Mouse (Mus musculus) liver (tissue): ENCODE measurements around the gene Acvr1b.

ENCODE experiments used
- DNase-seq: peaks from one replicate; pipeline ENCODE4 v3.0.0-alpha.2; 2020; ENCODE audit warnings: mixed read lengths

The Acvr1b gene

GRCm38 (mm10) chr15:101173421-101174211 is at the start of gene Acvr1b:
Gene Acvr1b, plus strand, starts transcription at chr15:101174067.
- peak; percentile 91 for DNase-seq

GRCm38 (mm10) chr15:101125561-101125960 is 48.3 kb upstream of the Acvr1b start:
- DNase-seq: no peak

GRCm38 (mm10) chr15:101126876-101127544 is 46.9 kb upstream of the Acvr1b start:
- DNase-seq: no peak

DNA sequence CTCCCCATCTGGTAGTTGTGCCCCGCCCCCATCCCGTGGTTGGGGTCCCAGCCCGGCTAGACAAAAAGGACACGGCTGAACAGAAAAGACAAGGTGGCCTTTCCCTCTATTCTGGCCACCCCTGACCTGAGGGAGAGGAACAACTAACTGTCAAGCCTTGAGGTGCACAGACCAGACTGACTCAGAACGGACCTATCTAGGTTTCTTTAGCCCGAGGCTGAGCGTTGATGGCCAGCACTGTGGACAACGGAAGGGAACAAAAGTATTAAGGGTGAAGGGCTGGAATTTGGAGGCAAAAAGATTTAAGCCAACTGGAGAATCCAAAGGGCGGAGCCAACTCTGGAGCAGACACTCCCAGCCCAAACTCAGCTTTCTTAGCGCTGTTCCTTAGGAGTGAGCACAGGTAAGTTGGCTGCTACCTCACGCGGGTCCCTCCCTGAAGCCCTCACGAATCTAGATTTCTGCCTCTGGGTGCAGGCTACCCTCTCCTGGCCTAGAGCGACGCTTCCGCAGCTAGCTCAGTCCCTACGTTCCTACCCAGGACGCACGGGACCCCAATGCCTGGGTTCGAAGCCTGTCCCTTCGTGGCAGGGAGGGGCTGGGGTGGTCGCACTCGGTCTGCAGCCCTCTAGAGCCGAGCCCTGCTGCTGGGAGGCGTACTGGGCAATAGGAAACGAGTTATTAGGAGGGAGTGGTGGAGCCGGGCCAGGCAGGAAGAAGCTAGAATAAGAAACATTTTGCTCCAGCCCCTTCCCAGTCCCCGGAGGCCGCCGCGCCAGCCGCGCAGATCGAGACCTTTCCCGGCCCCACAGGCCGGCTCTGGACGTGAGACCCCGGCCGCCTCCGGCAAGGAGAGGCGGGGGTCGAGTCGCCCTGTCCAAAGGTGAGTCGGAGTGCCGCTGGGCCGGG is 45.4 kb upstream of the Acvr1b start, which contains the start of gene Acvrl1:
Gene Acvrl1 (plus strand): TSS at position 342 of the 909 bp plus-strand sequence.
- no peak for DNase-seq

- no peak for DNase-seq
These were observed 44.5 kb upstream of the Acvr1b start for GRCm38 (mm10) chr15:101129412-101129811.

DNA sequence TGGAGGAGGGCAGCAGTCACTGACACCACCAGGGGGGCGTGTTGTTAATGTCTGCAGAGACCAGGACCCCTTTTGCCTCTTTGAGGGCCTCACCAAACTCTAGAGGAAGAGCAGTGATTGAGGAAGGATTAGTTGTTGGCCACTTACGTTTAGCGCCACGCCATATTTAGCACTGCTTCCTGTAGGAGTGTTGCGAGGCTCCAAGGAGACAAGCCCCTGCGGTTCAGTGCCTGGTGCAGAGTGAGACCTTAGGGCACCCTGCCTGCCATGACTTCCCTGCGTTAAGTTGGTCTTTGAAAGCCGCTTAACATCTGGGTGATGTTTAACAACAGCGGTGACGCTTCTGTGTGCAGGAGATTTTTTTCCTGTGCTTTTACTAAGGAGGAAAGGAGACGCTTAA is 42.4 kb upstream of the Acvr1b start:
- no peak for DNase-seq

DNA sequence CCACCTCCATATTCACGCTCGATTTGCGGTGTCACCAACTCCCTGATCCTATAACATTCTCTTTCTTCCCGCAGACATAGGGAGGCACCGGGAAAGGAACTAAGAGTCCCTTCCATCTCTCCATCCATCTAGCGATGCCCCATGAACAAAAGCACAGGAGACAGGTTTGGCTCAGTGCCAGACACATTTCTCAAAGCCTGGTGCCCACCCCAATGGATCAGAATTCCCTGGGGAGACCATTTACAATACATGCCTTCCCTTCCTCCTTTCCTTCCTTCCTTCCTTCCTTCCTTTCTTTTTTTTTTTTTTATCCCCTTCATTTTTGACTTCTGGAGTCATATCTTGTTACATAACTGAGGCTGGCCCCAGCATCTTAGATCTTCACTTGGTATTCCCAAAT is 41.8 kb upstream of the Acvr1b start:
- DNase-seq: no peak

GRCm38 (mm10) chr15:101132761-101133160 is 41.1 kb upstream of the Acvr1b start:
- no peak for DNase-seq

DNA sequence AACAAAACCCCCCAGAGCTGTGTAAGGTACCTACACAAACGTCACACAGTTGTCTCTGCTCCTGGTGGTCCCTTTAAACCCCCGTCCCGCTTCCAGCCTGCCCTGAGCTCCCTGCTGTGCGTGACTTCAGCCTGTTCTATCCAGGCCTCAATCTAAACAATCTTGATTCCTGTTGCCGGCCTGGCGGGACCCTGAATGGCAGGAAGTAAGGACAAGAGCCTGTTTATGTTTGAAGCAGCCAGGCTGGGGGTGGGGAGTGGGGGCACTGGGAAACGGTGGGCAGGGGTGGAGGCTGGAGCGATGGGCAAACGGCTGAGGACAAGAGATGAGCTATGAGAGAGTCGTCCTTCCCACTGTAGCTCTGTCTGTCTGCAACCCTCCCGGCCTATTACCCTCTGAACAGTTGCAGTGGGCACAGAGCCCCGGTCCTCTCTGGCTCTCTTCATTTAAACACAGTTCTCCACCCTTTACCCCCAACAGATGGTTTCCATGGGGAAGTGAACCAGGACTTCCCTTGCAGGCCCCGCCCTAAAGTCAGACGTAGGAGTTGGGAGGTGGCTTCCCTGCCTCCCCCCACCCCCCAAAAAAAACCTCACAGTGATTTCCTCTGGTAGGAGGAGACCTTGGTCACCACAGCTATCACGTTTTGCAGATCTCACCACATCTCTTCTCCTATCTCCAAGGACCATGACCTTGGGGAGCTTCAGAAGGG is 39.7 kb upstream of the Acvr1b start:
- no peak for DNase-seq

DNA sequence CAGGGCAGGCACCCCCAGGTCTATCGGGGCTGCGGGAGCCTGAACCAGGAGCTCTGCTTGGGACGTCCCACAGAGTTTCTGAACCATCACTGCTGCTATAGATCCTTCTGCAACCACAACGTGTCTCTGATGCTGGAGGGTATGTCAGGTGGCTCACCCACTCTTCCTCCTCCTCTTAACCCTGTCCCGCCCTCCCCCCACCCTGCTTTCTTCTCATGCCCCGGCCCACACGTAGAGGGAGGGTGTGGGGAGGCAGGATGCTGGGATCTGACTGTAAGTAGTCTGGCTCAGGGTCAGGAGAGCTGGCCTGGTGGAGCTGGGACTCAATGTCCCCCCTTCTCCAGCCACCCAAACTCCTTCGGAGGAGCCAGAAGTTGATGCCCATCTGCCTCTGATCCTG is 38.5 kb upstream of the Acvr1b start:
- no peak for DNase-seq

GRCm38 (mm10) chr15:101137455-101137854 is 36.4 kb upstream of the Acvr1b start:
- no peak for DNase-seq

DNA sequence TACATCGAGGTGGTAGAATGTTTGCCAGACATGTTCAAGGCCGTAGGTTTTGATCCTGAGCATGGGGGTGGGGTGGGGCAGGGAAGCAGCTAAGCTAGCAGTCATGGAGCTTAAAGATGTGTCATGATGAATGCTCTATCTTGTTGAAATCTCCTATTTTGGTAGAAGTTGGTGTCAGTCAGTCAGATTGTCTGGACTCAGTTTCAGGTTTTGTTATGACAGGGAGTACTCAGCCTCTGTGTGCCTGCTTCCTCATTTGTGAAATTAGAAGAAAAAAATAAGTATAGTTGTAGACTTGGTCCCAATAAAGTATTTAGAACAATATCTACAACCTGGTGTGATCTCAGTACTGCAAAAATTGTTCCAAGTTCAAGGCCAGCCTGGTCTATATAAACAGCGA is 35.2 kb upstream of the Acvr1b start:
- DNase-seq: no peak

- DNase-seq: peak; percentile 66
These were observed 34.0 kb upstream of the Acvr1b start for GRCm38 (mm10) chr15:101139885-101140284.

DNA sequence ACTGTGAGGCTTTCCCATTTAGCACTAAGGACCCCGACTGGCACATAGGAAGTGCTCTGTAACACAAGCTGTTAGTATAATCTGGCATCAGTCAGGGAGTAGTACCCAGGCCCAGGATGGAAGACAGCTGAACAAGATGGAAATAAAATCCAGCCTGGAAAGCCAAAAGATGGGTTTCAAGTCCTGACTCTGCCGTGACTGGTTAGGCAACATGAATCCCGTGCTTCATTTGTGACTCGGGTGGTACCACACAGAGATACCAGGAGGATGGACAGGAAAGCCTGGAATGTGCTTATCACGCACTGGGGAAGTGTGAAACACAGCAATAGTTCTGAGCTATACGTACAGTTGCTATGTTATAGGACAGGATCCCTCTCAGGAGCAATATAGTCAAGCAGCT is 33.3 kb upstream of the Acvr1b start:
- no peak for DNase-seq

- peak; percentile 88 for DNase-seq
These were observed 32.8 kb upstream of the Acvr1b start for GRCm38 (mm10) chr15:101141061-101141541.

- DNase-seq: no peak
These were observed 31.2 kb upstream of the Acvr1b start for GRCm38 (mm10) chr15:101142672-101143071.

DNA sequence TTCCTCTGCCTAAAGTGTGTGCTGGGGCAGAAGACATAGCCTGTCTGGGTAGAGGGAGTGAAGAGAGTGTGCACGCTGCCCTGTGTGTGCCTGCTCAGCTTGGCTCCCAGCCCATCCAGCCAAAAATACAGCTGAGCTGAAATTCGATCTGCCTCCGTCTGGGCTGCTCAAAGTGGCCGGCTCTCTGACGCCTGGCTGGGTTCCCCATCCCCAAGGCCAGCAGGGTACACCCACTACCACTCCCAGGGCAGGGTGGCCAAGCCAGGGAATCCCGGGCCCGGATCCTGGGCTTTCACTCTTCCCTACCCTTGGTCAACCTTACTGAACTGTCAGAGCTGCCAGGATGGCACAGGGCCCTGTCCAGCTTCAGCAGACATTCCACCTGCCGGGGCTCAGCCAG is 30.4 kb upstream of the Acvr1b start:
- DNase-seq: no peak

DNA sequence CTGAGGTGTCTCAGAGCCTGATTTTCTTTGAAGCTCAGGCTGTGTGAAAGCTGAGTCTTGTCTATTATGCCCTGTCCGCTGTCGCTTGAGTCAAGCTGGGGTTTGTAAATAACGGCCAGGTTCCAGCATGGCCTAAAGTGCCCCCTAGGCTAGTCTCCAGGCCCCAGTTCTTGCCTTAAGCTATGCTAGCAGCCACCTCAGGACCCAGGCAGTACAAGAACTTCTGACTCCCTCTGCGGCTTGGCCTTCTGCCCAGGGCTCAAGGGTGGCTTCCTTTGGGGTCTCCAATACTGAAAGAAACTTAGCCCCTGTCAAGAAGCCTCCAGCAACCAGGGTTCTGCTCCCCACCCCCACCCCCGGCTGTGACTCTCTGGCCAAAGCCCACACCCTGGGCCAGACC is 29.7 kb upstream of the Acvr1b start:
- DNase-seq: no peak

GRCm38 (mm10) chr15:101144779-101145178 is 29.1 kb upstream of the Acvr1b start:
- DNase-seq: no peak

DNA sequence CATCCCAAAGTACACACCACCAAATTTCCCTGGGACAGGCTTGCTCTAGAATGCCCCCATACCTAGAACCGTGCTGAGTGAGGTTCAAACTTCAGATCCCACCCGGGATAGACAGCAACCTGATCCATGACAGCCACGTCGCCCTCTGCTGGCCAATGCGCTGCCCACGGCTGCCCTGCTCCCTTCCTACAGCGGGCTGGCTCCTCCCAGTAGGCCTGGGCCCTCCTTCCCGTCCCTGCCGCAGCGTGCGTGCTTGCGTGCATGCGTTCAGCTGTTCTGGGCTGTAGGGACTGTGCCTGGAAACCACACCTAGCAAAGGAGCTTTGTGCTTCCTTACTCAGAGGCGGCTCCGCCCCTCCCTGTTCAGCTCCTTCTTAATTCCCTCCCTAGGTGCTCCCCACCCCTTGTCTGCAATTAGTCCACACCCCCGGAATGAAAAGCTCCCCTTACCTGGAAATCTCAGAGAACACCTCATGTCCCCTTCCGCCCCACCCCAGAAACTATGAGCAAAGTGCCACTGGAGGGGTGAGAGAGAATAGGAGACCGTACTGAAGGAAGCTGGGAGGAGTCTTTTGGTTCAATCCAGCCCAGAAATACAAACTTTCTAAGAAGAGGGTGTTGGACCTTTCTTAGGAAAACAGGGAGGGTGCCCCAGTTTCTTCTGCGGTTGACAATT is 28.3 kb upstream of the Acvr1b start:
- peak; percentile 92 for DNase-seq

DNA sequence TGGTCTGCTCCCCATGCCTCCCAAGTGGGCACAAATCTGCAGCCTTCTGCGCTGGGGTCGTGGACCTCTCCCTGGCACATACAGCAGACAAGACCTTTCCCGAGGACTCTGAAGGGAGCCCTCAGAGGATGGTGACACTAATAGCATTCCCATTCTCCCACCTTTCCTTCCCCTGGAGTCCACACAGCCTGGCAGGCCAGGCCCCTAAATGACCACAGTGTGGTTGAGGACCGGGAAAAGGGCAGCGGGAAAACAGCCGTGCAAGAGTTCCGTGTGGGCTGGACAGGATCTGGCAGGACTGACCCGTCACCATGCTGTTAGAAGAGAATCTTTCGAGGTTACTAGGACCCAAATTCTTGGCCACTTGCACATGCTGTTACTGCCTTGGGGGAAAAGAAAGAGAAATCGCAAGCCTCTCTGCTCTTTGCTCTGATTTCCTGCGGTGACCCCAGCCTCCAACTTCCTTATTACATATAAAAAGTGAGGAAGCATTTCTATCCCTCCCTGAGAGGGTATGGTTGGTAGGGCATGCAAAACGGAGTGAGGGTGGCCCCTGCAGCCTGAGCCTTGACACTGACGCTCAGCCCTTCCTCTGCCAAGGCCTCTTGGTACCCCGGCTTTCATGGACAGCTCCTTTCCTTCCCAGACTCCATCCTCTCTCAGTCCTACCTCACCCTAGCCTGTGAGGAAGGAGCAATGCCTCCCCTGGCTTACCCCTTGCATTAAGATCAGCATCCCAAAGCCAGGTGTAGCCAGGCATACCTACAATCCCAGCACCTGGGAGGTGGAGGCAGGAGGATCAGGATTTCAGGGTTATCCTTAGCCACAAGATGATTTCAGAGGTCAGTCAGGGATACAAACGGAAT is 27.5 kb upstream of the Acvr1b start:
- no peak for DNase-seq
